In genomic region chr17:30244651-30245307, GRCm38 (mm10) we compare ENCODE assay signal across 12 mouse cellular contexts.
DNase-seq lines count a peak whose midpoint lies in the region; ATAC-seq lines count a peak whose summit lies in the region.
"Had no signal": no experiment of that assay in that cellular context is flagged by ENCODE, and none has a peak within 500 bp of the region (broad histone marks: within the 10 kb centered on the region; RNA-seq: fewer than 3 reads in every experiment).

No protein-coding gene starts in this region.

- intact Hi-C loops in heart, postnatal 36 days (cut with DNase I), result no loop called here

- no peak overlapping the region for H3K4me2 ChIP-seq in limb, embryonic 15.5 days

- no peaks in the 10 kb centered on the region for H3K9me3 ChIP-seq in embryonic facial prominence, embryonic 10.5 days
- H3K9me3 ChIP-seq in limb, embryonic 15.5 days, result no peaks in the 10 kb centered on the region

- DNase-seq in heart, adult 11 months, result peak; percentile 92
- DNase-seq in heart, postnatal 36 days, result no peak
- DNase-seq in embryonic facial prominence, embryonic 10.5 days (ENCODE audit: low spot score), result no peak
- DNase-seq in heart, postnatal 4 days, result peak; percentile 39
- no peak for DNase-seq in cerebellum, postnatal 36 days
- no peak for DNase-seq in kidney, postnatal 10 days
- DNase-seq in thymus, postnatal 10 days (ENCODE audit: low spot score in 2 of 2), result no peak
- DNase-seq: B cell, adult 2 months; embryo, embryonic 11 days; thymus, postnatal 25 days had no signal

- no peaks in the 10 kb centered on the region for H3K36me3 ChIP-seq in embryonic facial prominence, embryonic 10.5 days (replicated peaks)
- H3K36me3 ChIP-seq in limb, embryonic 15.5 days, result no peaks in the 10 kb centered on the region

- H3K4me1 ChIP-seq in embryonic facial prominence, embryonic 10.5 days, result peaks cover 49% of the 10 kb centered on the region
- peaks cover 45% of the 10 kb centered on the region for H3K4me1 ChIP-seq in limb, embryonic 15.5 days

- no peak overlapping the region for H3K4me3 ChIP-seq in embryonic facial prominence, embryonic 10.5 days
- H3K4me3 ChIP-seq in limb, embryonic 15.5 days, result no peak overlapping the region

- no peak overlapping the region for H3K9ac ChIP-seq in limb, embryonic 15.5 days

- no peaks in the 10 kb centered on the region for H3K27me3 ChIP-seq in embryonic facial prominence, embryonic 10.5 days (replicated peaks; ENCODE audit: low read depth, poor library complexity, severe bottlenecking)
- no peaks in the 10 kb centered on the region for H3K27me3 ChIP-seq in limb, embryonic 15.5 days

- H3K27ac ChIP-seq in embryonic facial prominence, embryonic 10.5 days (replicated peaks), result peak overlapping the region; percentile 54; the same call in 1 of the 2 replicates
- no peak overlapping the region; the same call in 1 of the 2 replicates for H3K27ac ChIP-seq in limb, embryonic 15.5 days

- 83% methylated on average over 14 of the region's 14 CpGs for WGBS in embryonic facial prominence, embryonic 10.5 days
- 32% methylated on average over 14 of the region's 14 CpGs for WGBS in limb, embryonic 15.5 days

- peak; percentile 75 for ATAC-seq in limb, embryonic 15.5 days (ENCODE audit: insufficient number of reproducible peaks, low FRiP score, low TSS enrichment, low read depth)
- ATAC-seq: forebrain, embryonic 16.5 days had no signal

Comparison
In these comparisons a context has a peak if more than half of its experiments do, and no peak if none do; other contexts are left out.
1. DNase-seq: peak in heart, adult 11 months (single experiment) and heart, postnatal 4 days (single experiment); none in heart, postnatal 36 days (0 of 2), embryonic facial prominence, embryonic 10.5 days (single experiment), cerebellum, postnatal 36 days (0 of 2), kidney, postnatal 10 days (single experiment) and thymus, postnatal 10 days (0 of 2).